Mouse (Mus musculus): ENCODE results near the gene Gba.

- TF ChIP-seq CTCF (IDR thresholded peaks at IDR 0.05; ENCODE audit: low read depth) (no peak), EP300 (IDR thresholded peaks at IDR 0.05; ENCODE audit: low read depth) (no peak)
These were observed 400 bp downstream of the Gba start for GRCm38 (mm10) chr3:89203142-89203514.

All from liver, postnatal 0 days (tissue).